Mouse (Mus musculus) effector memory CD4-positive, alpha-beta T cell, adult 5 months (primary cell): Measurements from ENCODE around the gene Prok1. TPM values are rescaled to one million over a fixed set of nuclear protein-coding genes. Genes with fewer than 3 reads are reported as not detected.

Source experiments
- polyA plus RNA-seq: library from polyadenylated mRNA; unstranded; fragments of 100-300 nt; shearing (Covaris generic); gene quantifications from one replicate; pipeline ENCODE4 v1.2.1, GENCODE M21; 2017

Gene Prok1
- polyA plus RNA-seq = not detected

DNA sequence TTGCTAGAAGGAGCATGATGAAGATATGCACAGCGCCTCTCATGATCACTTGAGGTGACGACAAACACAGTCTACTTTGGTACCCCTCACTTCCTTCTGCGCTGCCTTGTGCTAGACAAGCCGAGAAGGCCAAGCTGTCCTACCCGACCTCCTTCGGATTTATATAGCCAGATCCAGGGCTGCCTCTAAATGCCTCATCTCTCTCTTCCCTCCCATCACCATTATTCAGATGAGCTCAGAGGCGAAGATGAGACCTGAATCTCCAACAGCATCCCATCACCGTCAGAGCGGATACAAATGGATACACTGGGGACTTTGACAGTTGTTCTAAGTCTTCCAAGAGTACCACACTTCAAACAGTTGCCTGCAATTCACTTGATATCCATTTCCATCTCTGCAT, at the start of gene Prok1:
Gene Prok1, minus strand, starts transcription at position 101 of the 400 bp plus-strand sequence.

DNA sequence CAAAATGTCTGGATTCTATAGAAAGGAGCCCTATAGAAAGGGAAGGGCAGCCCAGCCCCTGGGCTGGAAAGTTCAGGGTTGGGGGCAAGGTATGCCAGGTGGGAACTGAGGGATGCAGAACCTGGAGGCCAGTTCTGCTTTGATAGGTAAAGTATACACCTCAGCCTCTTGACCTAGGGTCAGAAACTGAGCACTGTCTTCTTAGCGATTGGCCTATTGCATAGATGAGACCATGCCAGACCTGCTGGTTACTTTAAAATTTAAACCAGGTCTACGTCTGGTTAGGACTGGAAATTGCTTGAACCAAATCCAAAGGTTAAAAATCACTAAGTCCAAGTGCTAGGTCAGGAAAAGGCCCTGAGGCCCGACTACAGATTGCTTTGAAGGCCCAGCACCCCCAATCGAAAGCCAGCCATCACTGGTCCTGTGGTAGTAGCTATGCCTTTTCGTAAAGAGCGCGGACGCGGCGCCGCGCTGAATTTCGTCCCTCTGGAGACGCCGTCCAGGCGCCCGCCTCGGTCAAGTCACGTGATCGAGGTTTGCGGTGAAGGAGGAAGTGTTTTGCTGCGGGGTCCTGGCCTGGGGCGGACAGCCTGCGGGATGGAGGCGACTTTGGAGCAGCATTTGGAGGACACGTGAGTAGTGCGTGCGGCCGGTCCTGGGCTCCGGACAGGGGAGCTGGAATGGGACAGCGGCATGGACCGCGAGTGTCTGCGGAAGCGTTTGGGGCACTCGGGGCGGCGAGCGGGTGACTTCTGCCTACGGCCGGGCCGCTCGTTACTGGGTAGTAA, 39.2 kb upstream of the Prok1 start, which contains the start of gene Lamtor5:
Gene Lamtor5, plus strand, starts transcription at position 380 of the 791 bp plus-strand sequence.

DNA sequence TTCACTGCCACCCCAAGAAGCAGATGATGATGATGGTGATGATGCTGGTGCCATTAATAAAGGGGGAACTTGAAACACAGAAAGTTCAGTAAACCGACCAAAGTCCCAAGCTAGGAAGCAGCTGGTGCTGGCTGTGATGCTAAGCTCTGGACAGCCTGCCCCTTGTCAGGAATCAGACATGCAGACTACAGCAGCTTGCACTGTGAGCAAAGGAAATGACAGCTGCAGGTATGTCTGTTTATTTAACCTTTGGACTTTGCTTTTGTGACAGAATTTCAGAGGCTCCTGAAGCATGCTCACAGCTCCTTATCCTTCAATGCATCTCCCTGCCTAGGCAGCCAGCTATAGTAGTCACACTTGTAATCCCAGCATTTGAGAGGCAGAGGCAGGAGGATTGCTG, 9.0 kb downstream of the Prok1 start, which contains the start of gene A630076J17Rik:
Gene A630076J17Rik, plus strand, starts transcription at position 88 of the 400 bp plus-strand sequence.

DNA sequence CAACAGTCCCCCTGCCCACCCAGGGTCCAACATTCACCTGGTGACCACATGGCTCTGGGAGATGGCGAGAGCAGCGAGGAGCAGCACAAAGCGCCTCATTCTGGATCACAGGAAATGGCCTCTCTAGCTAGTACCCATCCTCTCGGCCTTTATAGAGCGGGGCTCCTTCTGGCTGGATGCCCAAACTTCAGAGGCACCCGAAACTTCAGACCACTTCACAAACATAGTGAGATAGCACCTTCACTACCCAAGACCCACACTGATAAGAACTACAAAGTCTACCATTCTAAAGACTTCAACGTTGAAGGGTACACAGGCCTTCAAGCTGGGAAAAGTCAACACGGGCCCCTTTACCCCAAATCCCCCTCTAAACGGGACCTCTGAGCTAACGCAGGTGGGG, 17.9 kb downstream of the Prok1 start, which contains the start of gene Cym:
Gene Cym, minus strand, starts transcription at position 125 of the 400 bp plus-strand sequence.

Other genes starting within 250 kb of the Prok1 start
- gene Kcna3, start 203.5 kb downstream of the Prok1 start, polyA plus RNA-seq = 49.9 TPM
- 0.19 TPM for gene Kcna2, start 138.6 kb downstream of the Prok1 start, polyA plus RNA-seq
- not detected for gene Kcna10, start 56.7 kb downstream of the Prok1 start, polyA plus RNA-seq
- gene Cym, start 18.0 kb downstream of the Prok1 start, polyA plus RNA-seq = not detected
- gene A630076J17Rik, start 9.1 kb downstream of the Prok1 start, polyA plus RNA-seq = not detected
- 84.9 TPM for gene Lamtor5, start 39.2 kb upstream of the Prok1 start, polyA plus RNA-seq
- gene Slc16a4, start 51.5 kb upstream of the Prok1 start, polyA plus RNA-seq = not detected
- gene Rbm15, start 94.0 kb upstream of the Prok1 start, polyA plus RNA-seq = 13.3 TPM
- gene Kcnc4, start 219.8 kb upstream of the Prok1 start, polyA plus RNA-seq = not detected